Mouse (Mus musculus) brain, embryonic 18.5 days (tissue): ENCODE results near the gene Lsm4.

Experiments used
- DNase-seq: peaks from one replicate; pipeline ENCODE4 v3.0.0-alpha.2; 2012; ENCODE audit warnings: low read depth, low spot score

The Lsm4 gene

DNA sequence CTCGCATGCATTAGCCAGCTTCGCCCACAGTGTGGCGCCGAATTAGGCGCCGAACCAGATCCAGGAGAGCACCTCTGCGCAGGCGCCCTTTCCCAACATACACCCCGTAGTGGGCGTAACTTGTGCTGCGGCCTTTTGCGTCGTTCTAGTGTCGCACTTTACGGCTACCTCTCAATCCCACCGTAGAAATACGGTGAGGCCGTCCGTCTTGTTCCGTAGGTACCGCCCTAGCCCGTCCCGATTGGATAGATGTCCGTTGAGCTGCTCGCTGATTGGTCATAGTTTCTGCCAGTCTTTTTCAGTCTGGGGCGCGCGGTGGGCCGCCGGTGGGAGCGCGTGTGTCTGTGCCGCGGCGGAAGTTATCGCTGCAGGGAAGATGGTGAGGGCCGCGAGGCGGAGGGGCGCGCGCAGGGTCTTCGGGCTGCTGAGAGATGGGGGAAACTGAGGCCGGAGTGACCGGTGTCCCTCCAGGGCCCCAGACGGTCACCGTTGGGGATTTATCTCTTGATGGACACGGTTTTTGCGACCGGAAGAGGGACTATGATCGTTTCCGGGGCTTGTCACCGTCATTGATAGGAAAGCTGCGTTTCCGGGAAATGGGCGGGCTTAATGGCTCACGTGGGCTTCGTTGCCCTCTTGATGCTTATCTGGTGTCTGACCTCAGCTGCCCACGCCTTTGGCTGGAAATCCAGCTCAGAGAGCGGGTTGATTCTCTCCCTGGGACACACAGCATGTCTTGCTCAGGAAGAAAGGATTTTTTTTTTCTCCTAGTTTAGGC lies at the start of gene Lsm4:
Gene Lsm4 (plus strand): TSS at position 170 of the 778 bp plus-strand sequence.
- DNase-seq: peak; percentile 99

DNA sequence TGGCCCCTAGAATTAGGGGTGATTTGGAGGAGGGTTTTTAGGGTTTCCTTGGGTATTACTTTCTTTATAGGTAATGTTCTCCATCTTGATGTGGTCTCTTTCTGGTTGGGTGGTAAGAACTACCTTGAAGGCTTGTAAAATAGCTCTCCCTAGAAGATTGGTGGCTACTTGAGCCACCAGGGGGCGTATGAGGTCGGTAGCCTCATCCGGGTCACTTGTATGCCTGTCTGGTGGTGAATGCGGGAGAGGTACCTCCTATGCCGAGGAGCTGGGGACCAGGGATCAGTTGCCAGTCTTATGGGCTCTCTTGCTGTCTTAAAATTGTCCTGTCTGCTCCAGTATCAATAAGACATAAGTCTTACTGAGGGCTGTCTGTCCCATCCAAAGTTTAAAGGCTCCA lies 47.9 kb upstream of the Lsm4 start:
- no peak for DNase-seq

DNA sequence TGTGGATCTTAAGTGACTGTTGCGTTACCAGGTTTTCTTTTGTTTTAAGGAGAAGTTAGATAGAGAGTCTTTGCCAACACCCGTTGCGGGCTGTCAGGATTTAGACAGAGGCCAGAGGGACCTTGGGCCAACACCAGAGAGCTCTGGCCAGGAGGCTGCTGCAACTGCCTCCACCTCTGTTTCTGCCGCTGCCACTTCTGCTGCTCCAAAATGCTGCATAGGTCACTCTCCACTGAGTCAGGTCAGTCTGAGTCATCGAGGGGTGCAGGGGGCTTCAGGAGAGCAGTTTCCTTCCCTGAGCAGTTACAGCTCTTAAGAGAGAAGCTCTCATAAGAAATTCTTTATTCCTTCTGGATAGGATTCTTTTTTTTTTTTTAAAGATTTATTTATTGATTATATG lies 46.0 kb upstream of the Lsm4 start:
- DNase-seq: no peak

DNA sequence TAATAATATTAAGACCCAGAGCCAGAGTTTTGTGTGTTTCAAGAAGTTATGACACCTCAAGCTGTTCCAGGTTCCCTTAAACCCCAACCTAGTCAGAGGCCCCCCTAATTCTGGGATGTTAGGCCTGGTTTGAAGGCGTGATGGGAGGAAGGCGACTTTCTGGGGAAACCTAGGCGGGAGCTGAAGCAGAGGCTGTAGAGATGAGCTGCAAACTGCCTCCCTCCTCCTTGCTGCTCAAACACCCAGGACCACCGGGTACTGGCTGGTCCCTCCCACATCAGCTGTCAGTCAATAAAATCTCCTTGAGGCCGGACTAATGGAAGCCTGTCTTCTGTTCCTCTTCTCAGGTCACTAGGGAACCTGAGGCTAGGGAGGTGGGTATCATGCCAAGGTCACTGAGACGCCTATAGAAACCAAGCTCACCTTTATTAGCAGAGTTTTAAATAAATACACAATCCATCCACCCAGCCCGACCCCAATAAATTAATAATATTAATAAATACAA lies 44.0 kb upstream of the Lsm4 start:
- DNase-seq: no peak

DNA sequence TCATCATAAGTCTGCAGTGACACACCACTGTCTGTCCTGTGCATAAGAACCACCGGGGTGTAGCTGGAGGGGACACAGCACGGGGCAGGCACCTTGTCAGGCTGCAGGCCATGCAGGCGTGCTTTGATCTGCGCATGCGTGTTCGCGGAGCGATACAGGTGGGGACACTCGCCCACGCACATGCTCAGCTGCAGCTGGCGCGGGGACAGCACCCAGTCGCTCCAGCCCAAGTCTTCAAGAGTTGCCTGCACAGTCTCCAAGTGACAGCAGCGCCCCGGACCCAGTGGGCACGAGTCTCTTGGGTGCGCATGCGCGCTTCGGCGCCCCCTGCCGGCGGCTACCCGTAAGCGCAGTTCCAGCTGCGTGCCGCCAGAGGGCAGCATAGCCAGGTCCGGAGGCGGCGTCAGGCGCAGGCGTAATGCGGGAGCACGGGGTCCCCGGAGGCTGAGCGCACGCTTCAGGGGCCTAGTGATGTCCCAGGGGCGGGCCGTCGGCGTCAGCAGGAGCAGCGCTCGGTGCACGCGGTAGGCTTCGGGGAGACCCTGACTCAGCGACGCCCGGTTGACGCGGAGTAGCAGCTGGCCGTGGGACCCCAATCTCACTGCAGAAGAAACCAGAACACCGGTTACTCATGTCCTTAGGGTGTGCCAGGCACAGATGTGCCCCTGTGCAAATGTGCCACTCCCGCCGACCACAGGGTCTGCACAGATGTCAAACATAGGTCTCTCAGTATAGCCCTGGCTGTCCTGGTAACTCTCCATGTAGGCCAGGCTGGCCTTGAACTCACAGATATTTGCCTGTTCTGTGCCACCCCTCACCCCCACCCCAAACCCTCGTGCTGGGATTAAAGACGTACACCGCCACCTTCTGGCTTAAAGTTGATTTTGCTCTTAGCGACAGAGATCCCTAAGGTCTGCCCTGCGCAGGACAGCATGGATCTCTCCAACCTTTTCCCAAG lies 43.2 kb upstream of the Lsm4 start:
- peak; percentile 72 for DNase-seq

DNA sequence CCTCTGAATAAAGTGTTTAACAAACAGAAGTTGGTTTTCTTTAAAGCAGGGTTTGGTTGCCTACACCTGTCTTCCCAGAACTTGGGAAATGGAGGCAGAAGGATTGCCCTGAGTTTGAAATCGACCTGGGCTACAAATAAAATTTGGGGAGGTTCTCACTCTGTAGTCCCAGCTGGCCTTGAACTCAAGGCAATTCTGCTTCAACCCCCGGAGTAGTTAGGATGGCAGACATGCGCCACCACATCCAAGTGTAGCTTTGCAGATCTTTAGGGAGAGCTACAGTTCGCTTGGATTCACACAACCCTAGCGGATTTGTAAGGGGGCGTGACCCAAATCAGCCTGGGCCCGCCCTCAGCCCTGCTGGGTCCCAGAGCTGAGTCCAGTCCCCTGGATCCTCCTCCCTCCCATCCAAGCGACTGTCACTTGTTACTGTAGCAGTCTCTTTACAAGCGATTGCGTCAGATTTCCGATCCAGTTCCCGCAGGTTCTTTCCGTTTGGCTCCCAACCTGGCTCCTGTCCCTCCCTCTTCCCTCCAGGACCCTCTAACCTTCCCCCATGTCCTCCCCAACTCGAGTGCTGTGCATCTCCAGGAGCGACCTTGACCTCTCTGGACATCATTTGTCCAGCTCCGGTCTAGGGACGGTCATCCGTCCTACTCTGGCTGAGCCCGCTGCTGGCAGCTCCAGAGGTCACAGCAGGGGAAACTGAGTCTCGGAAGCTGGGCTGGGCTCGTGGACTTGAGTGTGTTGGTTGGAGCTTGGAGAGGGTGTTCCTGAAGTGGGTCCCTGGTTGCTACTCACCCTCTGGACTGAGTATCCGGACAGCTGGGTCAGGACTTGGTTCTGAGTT lies 42.3 kb upstream of the Lsm4 start:
- DNase-seq: no peak

DNA sequence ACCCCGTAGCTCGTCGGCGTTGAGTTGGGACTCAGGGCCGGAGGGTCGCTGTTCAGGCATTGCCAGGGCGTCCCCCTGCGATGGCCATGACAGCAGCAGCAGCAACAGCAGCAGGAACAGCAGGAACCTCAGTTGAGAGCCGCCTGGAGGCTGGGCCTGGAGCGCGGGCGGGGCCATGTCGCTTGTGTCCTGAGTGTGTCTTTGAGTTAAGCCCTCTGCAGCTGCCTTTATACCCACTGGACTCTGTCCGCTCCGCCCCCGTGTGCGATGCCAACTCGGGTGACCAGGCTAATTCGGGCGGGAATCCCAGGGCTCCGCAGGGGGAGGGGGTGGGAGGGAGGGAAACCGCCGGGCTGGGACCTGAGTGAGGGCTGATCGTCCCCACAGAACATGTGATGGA lies 41.6 kb upstream of the Lsm4 start:
- DNase-seq: no peak

DNA sequence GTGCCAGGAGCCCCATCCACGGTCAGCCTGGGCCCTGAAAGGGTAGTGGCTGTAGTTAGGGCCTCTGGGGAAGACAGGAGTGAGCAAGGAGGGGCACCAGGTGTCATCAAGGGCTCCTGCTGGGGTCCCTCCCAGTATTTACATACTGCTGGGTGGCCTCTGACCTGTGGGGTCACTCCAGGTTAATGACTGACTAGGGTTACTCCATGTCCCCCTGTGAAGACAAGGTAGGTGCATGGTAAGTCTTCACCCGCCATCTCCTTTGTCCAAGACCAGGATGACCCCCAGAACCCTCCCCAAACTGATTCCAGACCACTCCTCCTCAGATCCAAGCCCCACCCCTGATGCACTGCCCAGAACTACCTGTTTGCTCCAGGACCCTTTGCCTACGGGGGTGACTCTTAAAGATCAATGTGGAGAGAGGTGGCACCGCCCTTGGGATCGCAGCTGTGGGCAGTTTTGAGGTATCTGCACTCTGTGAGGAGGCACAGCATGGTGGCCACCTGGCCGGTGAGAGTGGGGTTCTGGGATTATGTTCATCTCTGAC lies 40.6 kb upstream of the Lsm4 start, which contains the start of gene Gdf15:
Gene Gdf15 (minus strand): TSS at position 111 of the 547 bp plus-strand sequence.
- DNase-seq: no peak

DNA sequence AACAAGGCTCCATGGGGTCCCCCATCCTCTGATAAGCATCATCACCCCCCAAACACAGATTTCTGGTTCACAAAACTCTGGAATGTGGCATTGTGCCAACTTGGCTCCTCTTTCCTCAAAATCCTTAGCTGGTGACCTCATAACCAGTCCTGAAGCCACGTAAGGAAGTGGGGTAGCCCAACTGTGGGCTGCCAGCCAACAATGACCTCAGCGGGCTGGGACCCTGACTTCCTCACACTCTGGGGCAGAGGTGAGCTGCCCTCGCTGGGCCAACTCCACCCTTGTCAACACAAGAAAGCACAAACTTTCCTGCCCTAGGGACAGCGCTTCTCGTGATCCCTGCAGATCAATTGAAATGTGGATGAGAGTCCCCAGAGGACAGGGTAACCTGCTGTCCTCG lies 39.0 kb upstream of the Lsm4 start:
- no peak for DNase-seq

DNA sequence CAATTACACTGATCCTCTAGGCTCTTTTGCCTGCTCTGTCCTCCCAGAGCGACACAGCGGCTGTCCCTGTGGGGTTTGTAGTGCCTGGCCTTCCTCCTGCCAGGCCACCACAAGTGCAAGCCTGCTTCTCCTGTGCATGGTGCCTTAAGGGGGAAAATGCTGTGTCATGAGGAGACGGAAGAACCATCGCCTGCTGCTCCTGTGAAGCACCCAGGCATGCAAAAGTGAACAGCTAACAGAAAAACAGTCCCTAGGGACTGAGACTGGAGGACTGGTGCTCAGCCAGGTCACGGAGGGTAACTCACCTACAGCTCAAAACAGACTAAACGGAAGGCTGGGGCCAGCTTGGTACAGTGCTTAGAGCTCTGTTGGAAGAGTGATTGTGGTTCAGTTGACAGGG lies 37.5 kb upstream of the Lsm4 start:
- no peak for DNase-seq

DNA sequence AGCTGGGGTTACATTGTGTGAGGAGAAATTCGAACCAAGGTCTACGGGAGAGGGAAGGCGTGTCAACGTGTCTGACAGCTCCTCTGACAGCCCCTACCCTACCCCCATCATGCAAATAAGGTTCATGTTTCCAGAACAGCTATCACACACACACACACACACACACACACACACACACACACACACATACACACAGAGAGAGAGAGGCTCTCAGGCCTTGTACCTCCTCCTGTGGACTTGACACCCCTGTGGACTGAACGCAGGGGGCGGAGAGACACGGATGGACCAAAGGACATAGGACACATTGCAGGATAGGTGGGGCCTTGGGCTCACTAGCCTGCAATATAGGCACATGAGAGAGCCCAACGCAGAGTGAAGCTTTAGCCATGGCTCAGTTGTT lies 36.2 kb upstream of the Lsm4 start:
- no peak for DNase-seq

DNA sequence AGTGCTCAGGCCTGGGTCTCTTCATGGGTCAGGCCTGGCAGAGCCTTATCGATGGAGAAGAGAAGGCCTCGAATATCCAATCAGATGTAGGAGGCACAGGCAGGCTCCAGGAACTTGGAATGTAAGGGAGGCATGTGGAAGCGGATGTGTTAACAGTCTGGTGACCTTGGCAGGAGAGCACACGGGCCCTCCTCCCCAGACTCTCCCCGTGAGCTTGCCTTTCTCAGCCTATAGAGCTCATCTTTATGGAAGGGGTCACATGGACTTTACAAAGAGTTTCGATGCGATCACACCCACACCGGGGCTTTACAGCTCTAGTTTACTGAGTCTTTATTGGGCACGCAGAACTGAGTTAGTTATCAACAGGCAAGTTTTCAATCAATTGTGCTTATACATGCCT lies 34.3 kb upstream of the Lsm4 start:
- DNase-seq: no peak

DNA sequence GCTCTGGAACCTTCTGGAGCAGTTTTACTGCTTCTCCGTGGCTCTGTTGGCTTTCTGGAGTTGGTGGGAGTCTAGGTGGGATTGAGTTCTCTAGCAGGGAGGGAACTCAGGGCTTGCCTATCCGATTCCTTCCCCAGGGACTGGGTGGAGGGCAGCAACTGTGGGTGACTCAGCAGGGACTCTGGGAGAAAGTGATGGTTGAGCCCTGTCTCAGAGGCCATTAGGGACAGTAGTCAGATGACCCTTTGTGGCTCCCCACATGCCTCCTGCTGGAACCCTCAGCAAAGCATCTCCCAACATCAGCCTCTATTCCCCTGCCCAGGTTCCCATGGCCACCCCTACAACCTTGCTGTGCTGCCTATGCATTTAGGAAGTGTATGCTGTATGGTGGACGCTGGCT lies 30.0 kb upstream of the Lsm4 start:
- no peak for DNase-seq

DNA sequence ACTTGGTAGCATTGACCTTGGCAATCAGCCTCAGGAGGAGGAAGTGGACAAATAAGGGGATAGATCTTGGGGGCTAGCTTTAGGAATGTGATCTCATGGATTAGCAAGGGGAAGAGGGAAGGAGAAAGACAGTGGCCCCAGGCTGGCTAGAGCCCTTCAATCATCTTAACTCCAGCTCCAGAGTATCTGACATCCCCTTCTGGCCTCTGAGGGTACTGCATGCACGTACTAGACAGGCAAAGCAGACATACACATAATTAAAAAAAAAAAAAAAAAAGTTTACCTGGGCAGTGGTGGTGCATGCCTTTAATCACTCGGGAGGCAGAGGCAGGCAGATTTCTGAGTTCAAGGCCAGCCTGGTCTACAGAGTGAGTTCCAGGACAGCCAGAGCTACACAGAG lies 29.0 kb upstream of the Lsm4 start:
- DNase-seq: no peak

DNA sequence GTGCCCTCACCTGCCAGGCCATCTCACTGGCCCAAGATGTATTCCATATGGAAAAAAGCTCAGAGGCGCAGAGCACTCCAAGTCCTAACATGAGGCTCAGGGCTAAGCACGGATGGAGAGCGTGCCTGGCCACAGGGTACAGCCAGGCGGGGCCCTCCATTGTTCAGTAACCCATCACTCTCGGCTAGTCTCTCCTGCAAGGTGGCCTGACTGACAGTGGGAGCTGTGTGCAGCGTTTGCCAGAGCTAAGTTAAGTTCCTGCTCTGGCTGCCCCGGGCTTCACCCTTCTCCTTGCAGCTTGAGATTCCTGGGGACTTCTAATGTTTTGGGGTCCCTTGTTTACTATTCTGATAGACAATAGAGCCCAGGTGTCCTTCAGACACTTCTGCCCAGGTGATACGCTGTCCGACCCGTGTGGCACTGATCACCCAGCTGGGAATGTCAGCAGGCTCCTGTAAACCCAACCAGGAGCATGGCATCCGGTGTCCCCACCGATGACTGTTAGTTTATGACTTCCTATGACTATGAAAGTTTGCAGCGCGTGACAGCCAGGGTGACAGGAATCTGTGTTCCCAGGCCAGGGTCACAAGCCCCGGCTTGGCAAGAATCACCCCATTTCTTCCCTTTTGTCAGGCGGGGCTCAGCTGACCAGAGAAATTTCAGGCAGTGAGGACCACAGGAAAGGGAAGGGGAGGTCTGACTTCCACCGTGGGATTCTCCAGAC lies 27.4 kb upstream of the Lsm4 start:
- DNase-seq: no peak

DNA sequence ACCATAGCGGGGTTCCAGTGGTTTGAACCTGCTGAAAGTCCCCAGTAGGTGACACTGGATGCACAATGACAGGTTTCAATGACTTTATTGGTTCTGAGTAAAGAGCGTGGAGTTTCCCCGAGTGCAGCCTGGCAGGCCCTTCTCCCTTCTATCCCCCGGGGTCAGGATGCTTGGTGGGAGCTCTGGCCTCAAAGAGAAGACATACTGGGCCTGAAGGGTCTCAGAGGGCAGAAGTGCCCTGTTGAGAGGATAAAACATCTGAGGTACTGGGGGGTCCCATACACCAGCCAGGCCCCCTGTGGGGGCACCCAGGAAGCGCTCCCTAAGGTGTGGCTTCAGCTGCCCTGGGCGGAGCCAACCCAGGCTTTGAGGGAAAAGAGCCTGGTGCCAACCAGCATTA lies 26.7 kb upstream of the Lsm4 start:
- no peak for DNase-seq

DNA sequence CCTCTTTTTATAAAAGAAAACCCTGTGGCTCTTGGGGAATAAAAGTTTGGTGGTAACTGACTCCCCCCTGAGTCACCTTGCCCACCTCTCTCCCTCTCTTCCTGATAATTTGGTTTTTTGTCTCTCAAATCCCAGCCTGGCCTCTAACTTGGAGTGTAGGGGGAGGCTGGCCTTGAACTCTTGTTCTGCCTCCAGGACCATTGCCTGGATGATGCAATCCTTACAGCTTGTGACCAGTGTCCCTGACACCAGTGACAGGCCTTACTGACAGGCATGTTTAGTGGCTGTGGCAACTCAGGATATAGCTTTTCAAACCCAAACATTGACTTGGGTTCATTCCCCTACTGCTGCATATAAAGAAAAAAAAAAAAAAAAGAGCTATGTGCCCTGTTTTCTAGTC lies 26.3 kb upstream of the Lsm4 start:
- no peak for DNase-seq

DNA sequence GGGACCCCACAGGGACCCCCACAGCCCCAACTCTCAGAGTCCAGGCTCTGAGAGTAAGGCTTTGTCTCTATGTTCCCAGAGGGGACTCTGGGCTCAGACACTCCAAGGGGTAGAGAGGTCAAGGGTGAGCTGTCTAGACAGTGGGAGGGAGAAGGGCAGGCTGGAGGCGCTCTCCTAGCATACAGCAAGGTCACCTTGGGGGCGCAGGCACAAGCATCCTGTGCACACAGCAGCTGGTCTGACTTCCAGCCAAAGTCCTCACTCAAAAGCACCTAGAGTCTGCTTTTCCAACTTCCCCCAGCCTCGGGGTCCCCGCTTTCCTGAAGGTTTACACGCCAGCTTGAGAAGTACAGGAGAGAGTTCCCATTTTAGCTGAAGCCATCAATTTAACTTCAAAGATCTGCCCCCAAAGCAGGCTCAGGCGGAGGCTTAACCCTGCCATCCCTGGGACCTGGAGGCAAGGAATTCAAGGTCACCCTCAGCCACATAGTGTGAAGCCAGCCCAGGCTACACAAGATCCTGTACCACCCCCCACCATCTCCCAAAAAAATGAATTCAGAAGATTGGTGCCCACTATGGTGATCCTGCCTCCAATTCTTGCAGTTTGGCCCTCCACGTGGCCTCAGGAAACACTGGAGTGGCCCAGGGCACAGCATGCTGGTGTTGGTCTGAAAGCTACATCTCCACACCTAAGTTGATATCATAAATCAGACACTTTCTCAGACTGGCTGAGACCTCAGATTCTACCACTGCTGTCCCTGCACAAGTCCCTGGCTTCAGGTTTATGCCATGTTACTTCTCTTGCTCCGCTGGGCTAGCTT lies 25.5 kb upstream of the Lsm4 start:
- no peak for DNase-seq

DNA sequence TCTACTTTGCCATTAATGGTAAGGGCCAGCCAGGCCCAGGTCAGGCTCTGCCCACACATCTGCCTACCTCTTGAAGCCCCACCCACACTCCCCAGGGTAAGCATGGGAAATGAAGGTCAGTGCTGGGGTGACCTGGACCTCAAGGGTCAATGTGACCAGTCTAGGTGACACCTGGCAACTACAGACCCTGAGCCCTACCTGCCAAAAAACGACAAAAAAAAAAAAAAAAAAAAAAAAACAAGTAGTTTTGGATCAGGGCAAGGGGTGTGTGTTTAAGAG lies 24.9 kb upstream of the Lsm4 start:
- DNase-seq: no peak

DNA sequence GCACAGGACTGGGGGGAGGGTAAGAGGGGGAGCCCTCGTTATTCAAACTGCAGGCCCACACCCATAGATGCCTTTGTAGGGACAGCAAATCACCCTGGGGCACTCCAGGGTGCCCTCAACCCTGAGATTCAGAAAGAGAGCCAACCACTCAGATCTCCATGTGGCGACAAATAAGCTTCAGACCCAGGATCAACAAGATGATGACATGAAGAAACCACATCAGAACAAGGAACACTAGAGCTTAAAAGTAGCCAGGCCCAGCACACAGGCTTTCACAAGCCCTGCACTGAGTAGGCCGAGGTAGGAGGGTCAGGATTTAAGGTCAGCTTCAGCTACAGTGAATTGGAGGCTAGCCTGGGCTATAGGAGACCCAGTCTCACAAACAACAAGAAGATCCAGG lies 24.1 kb upstream of the Lsm4 start:
- DNase-seq: no peak
